Mouse (Mus musculus) midbrain, embryonic 11.5 days (tissue): Measurements from ENCODE around the gene Adssl1. TPM values are rescaled to one million over a fixed set of nuclear protein-coding genes. Genes with fewer than 3 reads are reported as not detected.

Experiments used
- ATAC-seq: fragments of 200-750 bp; cut with Nextera tagmentation; 2 replicates; pipeline ENCODE4 v1.8.0; 2017; ENCODE audit warnings: moderate TSS enrichment, moderate library complexity; ENCODE audit not compliant: low FRiP score
- DNase-seq: peaks from one replicate; pipeline ENCODE4 v3.0.0; 2015; ENCODE audit warnings: low spot score; ENCODE audit errors: missing footprints
- H3K27ac ChIP-seq: fragments of 300-500 bp; sonication (generic); 2 replicates; pipeline ENCODE4 v1.5.1; 2014; ENCODE audit warnings: low read depth, low read length
- H3K27me3 ChIP-seq: fragments of 300-500 bp; sonication (generic); 2 replicates; pipeline ENCODE4 v1.6.1; 2014; ENCODE audit warnings: mild to moderate bottlenecking, low read length, moderate library complexity, mixed read lengths; ENCODE audit not compliant: control insufficient read depth, insufficient read depth
- H3K36me3 ChIP-seq: fragments of 300-500 bp; sonication (generic); 2 replicates; pipeline ENCODE4 v1.6.1; 2014; ENCODE audit warnings: mild to moderate bottlenecking, low read length, moderate library complexity, mixed read lengths; ENCODE audit not compliant: control insufficient read depth, insufficient read depth
- H3K4me1 ChIP-seq: fragments of 300-500 bp; sonication (generic); 2 replicates; pipeline ENCODE4 v1.6.1; 2014; ENCODE audit warnings: low read length; ENCODE audit not compliant: control insufficient read depth, insufficient read depth
- H3K4me2 ChIP-seq: fragments of 300-500 bp; sonication (generic); 2 replicates; pipeline ENCODE4 v1.6.1; 2014; ENCODE audit warnings: mild to moderate bottlenecking, moderate library complexity
- H3K4me3 ChIP-seq: fragments of 300-500 bp; sonication (generic); 2 replicates; pipeline ENCODE4 v1.5.1; 2014; ENCODE audit warnings: low read depth, low read length
- H3K9ac ChIP-seq: fragments of 300-500 bp; sonication (generic); 2 replicates; pipeline ENCODE4 v1.6.1; 2014; ENCODE audit warnings: low read length
- H3K9me3 ChIP-seq: fragments of 300-500 bp; sonication (generic); 2 replicates; pipeline ENCODE4 v1.6.1; 2016; ENCODE audit warnings: low read length; ENCODE audit not compliant: control insufficient read depth
- WGBS: fragments of 180-500 bp; shearing (Covaris S2); extraction: QIAGEN DNeasy Blood & Tissue Kit; methylation state at CpG from one replicate; pipeline ENCODE4 v1.1.7; 2014; 5-methylcytosine and 5-hydroxymethylcytosine counted together
- microRNA-seq: library from miRNA; unstranded; fragments of <30 nt; microRNA quantifications from one replicate; pipeline ENCODE4, GENCODE M21; 2017
- polyA plus RNA-seq: library from polyadenylated mRNA; unstranded; fragments of >200 nt; fragmentation: Nextera tagmentation; extraction: Ambion mirVana; gene quantifications from 2 replicates; pipeline ENCODE4 v1.2.1, GENCODE M21; 2014

The Adssl1 gene
- polyA plus RNA-seq, 1 experiment from 2014 or later = 2.7 TPM

DNA sequence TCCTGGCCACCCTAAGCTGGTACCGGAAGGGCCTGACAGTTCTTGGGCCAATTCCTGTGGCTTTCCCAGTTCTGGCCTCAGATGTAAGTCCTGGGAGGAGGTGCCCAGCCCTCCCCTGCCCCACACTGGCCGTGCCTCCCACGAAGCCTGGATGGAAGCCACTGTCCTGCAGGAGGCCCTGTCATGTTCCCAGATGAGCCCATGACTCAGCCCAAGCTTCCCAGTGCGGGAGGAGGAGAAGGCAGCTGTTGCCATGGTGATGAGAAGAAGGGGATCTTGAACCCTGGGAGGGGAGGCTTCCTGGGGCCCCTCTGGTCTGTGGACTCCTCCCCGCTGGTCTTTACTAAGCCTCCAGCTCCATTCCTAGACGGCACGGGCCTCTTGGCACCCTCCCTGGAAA is 63.5 kb downstream of the Adssl1 start:
- Histone ChIP-seq H3K36me3 (no peaks in the 10 kb centered on the region), H3K4me1 (peaks cover 8% of the 10 kb centered on the region; the same call in 1 of the 2 replicates), H3K27ac (no peak overlapping the region), H3K9me3 (no peaks in the 10 kb centered on the region), H3K9ac (no peak overlapping the region), H3K4me2 (no peak overlapping the region), H3K27me3 (peaks cover 17% of the 10 kb centered on the region), H3K4me3 (no peak overlapping the region)
- 42% methylated on average over 7 of the region's 7 CpGs for WGBS
- DNase-seq (no peak), ATAC-seq (no peak)

- Histone ChIP-seq H3K36me3 (no peaks in the 10 kb centered on the region), H3K4me3 (no peak overlapping the region), H3K27ac (no peak overlapping the region), H3K27me3 (no peaks in the 10 kb centered on the region), H3K9ac (no peak overlapping the region), H3K4me1 (peaks cover 7% of the 10 kb centered on the region), H3K4me2 (no peak overlapping the region), H3K9me3 (no peaks in the 10 kb centered on the region)
- WGBS = 84% methylated on average over 15 of the region's 15 CpGs
- ATAC-seq = no peak
- DNase-seq = no peak
Measured at GRCm38 (mm10) chr12:112688458-112688857, 68.6 kb downstream of the Adssl1 start.

Small RNAs within 50 kb of the gene (microRNA-seq; reads per million reads assigned to microRNA genes)
- gene Mir6939 = 0.76 reads per million

Other genes with a start within 250 kb of the Adssl1 start
- gene A530016L24Rik, start 130.6 kb upstream of the Adssl1 start, polyA plus RNA-seq = not detected in 2 replicates
- 4.9 and 5.9 TPM in 2 replicates for gene Tmem179, start 103.3 kb upstream of the Adssl1 start, polyA plus RNA-seq
- 1.2 and 1.4 TPM in 2 replicates for gene Inf2, start 31.3 kb upstream of the Adssl1 start, polyA plus RNA-seq
- gene Siva1, start 24.6 kb downstream of the Adssl1 start, polyA plus RNA-seq = 182 and 230 TPM in 2 replicates
- 62.5 and 82.6 TPM in 2 replicates for gene Akt1, start 54.8 kb downstream of the Adssl1 start, polyA plus RNA-seq
- 4.8 and 5.1 TPM in 2 replicates for gene Zbtb42, start 58.8 kb downstream of the Adssl1 start, polyA plus RNA-seq
- 5.2 and 5.5 TPM in 2 replicates for gene Cep170b, start 100.4 kb downstream of the Adssl1 start, polyA plus RNA-seq
- gene Pld4, start 140.6 kb downstream of the Adssl1 start, polyA plus RNA-seq = 3.5 and 4.2 TPM in 2 replicates
- 0.07 and 0.22 TPM in 2 replicates for gene Ahnak2, start 182.6 kb downstream of the Adssl1 start, polyA plus RNA-seq
- 14.7 and 15.3 TPM in 2 replicates for gene Clba1, start 188.9 kb downstream of the Adssl1 start, polyA plus RNA-seq
- gene Cdca4, start 209.4 kb downstream of the Adssl1 start, polyA plus RNA-seq = 159 TPM in 2 replicates
- not detected in 2 replicates for gene Gpr132, start 248.2 kb downstream of the Adssl1 start, polyA plus RNA-seq